Mouse (Mus musculus) regulatory T cell (primary cell): ENCODE data around the gene Map3k1.

Source experiments
- in situ Hi-C: fragments of 300-600 bp; cut with MboI, MseI; formaldehyde crosslinking; loops from one replicate; pipeline ENCODE4 v1.15.1; 2025; ENCODE audit warnings: high pct_unique_total_duplicates

The Map3k1 gene

DNA sequence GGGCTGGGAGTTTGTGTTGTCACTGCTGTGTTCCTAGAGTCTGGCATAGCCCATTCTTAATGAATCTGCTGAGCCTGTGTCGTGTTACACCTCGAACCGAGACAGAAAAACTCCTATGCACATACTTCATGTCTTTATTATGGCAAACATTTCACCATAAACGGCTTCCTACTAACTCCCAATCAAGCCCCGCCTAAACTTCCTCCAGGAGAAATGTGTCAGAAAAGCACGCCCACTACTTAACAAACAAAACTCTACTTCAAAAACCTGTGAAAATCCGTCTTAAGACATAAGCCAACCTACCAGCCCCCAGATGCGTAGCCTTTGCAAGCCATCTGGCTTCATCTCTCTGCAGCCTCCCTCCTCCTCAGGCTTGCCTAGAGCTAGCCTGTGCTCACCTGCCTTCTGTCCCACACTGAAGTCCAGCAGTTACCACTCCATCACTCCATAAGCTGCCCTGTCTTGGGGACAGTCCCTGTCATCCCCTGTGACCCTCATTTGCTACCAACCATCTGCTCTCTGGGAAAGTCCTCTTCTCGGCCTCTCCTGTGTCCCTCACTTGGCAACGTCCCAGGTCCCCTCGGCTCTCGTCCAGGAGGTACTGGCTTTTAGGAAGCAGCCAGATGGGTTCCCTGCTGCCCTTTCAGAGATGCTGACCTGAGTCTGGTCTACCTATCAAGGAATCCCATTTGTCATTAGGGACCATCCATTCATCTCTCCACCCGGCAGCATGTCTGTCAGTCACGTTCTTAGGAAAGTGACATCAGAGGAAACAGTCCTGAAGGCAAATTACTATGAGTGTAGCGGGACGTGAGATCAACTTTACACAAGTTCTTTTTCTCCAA, 16.4 kb downstream of the Map3k1 start:
- in situ Hi-C loops, result no loop called here

DNA sequence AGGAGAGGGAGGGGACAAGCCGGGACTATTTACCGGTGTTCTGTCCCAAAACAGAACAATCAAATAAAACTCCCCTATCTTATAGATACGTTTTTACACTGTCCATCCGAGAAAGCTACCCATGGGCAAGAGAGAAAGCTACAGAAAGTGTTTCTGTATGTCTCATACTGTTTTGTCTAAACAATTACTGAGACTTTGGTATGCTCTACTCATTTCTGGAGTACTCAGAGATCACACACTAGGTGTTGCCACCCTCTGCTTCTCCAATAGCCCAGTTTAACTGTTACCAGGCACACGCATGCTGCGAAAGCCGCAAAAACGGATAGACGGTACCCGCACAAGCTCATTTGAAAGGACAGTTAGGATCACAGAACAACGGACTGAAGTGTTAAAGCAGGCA, 17.2 kb downstream of the Map3k1 start:
- in situ Hi-C loops, result no loop called here

DNA sequence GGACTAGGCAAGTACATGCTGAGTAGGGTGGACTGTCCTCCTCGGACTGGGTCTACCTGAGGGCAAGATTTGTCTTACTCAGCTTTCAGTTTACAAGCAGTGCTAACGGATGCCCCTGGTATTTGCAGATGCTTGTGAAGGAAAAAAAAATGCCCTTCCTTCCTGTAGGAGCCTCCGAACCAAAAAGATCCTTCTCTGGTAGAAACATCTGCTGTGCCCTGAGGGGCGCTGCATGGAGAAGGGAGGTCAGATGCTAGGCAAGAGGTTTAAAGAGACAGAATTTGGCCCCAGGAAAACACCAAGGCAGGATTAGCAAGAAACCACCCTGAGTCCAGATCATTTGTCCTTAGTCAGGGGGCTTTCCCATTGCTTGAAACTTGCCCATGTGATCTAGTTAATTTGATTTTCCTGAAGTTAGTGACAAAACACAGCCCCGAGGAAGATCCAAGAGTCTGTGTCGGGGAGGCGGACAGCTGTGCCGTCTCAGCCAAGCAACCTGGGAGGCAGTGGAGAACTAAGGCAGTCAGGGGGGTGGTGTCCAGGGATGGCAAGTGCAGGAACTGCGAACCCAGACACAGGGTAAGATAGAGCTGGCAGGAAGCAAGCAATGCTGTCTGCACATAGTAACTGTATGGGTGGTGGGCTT, 19.2 kb downstream of the Map3k1 start:
- in situ Hi-C loops, result loop anchor here (5.0 kb wide), 1 partner anchor 468 kb away; no protein-coding TSS in a partner anchor

DNA sequence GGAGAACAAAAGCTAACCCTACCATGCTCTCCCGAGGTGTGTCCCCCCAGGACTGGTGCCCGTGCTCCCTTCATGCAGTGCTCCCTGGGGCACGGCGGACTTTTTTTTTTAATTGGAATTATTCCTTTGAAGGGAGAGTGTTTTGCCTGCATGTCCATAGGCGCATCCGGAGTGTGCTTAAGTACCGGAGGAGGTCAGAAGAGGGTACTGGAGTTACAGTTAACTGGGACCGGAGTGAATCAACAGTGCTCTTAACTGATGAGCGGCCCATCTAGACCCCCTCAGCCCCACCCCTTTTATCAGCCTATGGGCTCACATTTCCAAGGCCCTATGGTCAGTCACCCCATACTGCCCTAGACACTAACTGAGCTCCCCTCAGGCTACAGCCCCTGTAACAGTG, 19.9 kb downstream of the Map3k1 start:
- in situ Hi-C loops, result loop anchor here (5.0 kb wide), 1 partner anchor 468 kb away; no protein-coding TSS in a partner anchor

DNA sequence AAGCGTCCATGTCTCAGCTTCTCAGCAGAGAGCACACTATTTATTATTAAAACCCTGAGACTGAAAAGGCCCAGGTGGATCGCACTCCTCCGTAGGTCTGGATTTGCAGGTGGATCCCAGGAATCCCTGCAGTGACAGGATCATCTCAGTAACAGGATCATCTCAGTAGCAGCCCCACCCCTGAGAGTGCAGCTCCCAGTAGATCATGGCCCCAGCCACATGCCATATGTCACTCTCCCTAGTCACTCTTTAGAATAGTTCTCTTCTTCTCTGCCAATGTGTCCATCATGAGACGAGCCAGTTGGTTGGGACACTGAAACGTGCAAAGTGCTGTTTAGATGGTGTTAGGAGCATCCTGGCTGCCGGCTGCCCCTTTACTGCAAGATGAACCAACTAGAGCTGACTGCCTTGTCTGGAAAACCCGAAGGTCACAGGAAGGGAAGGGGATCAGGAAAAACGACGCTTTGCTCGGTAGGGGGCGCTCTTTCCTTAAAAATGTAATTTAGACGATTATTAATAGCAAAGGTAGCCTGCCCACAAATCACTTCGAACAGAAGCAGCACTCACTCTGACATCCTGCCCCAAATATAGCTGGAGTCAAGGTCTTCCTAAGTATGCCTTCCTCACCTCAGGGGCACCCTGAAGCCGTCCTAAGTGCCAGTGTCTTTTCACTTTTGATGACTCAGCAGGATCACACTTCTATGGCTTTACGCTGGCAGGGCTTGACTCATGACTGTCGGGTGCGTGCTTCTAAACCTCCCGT, 20.8 kb downstream of the Map3k1 start:
- in situ Hi-C loops, result loop anchor here (5.0 kb wide), 1 partner anchor 469 kb away; no protein-coding TSS in a partner anchor

DNA sequence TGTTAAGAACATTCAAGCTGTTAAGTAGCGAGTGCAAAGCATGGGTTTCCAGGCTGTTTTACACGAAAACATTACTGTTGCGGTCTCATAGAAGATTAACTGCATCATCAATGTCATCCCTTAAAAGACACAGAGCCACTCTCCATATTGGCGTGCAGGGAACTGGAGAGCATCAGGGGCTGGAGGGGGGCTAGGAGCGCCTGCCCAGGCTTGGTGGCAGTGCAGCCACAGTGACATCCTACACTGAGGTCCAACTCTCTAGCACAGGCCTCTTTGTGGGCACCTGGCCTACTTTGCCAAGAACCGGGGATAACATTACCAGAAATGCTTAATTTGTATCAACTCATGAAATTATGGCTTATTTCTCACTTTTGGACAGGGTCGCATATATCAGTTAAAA, 22.2 kb downstream of the Map3k1 start:
- in situ Hi-C loops, result loop anchor here (5.0 kb wide), 1 partner anchor 471 kb away; no protein-coding TSS in a partner anchor

DNA sequence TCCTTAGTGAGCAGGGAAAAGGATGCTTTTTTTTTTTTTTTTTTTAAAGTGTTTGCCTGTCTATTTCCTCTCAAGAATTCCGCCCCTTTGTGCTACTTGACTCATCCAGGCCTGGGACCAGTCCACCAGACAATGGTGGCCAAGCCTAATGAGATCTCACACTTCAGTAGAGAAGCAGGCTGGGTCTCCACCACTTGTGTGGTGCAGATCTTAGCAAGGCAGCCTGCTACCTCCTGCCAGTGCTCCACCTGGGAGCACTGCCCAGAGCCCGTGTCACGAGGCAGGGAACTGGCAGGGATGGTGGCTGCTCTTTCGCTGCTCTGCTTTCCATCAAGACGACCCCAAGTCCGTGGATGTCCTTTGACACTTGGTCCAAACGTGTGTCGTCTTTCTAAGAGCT, 25.3 kb downstream of the Map3k1 start:
- in situ Hi-C loops, result no loop called here

DNA sequence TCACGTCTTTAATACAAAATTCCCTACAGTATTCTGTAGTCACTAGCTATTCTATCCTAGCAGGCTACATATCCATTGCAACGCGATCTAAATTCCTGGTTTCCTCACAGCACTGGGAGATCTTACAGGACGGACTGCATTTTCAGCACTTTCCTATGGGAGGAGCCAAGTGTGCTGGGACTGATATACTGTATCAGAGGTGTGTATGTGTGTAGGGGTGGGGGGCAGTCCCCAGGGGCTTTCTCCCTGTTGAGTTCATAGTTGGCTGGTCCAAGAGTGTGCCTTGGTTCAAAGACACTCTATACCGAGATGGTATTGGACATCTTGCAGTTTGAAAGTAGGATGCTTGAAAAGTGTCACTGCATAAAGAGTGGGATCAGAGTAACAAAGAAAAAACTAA, 29.3 kb downstream of the Map3k1 start:
- in situ Hi-C loops, result no loop called here

DNA sequence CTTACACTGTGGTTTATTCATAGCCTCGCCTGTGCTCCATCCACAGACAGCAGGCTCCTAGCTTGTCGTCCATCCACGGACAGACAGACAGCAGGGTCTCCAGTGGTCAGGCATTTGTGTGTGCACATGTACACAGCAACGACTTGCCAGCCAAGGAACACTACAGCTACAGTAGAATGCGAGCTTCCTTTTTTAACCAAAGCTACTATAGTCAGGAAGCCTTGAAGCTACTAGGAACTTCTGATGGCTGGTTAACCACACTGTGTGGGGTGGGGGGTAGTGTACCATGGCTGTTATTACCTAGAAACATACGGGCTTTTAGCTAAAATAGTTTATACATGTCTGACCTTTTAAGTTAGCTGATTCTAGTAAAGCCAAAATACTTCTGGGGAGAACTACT, 30.2 kb downstream of the Map3k1 start:
- in situ Hi-C loops, result no loop called here

DNA sequence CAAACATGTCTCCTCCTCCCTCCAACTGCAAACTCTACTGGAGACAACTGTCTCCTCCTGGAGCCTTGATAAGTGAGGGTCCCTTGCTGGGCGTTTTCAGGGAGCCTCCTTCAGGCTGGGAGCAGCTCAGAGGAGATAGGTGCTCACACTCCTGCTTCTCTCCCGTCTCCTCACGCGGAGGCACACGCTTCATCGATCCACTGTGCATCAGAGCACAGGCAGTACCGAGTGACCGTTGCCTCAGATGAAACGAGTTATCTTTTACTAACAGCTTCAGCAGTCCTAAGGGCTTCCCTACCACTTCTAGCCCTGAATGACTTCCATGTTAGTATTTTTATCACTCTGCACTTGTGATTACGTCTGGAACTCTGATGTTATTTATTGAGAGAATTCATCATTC, 30.9 kb downstream of the Map3k1 start:
- in situ Hi-C loops, result no loop called here

DNA sequence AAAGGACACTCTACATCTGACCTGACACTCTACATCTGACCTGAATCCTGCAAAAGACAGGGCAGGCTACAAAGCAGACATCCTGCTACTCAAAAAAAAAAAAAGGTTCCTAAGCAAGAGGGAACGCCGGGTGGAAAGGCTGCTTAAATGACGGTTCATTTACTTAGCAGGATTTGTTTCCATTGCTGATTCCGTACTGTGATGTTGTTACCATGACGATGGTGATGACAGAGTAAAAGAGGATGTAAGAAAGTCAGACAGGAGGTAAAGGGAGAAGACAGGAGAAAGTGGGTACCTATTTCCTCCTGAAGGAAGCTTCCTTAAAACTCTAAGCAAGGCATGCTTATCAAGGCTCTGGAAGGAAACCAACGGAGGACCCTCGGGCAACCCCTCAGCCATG, 31.6 kb downstream of the Map3k1 start:
- in situ Hi-C loops, result no loop called here

DNA sequence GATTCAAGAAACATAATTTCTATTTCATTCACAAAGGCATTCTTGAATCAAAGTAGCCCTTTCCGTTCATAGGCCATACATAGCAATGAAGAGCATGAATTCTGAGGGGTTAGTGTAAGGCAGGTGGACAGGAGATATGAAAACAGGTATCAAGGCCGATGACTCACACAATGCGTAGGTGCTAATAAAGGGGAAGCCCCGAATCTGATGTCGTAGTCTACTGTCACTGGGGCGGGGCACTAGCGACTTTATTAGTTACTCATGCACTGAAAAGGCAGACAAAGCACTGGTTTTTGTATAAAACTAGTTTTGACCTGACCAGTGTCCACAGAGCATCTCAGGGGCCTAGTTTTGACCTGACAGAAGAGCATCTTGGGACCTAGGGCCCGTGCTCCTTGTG, 36.7 kb downstream of the Map3k1 start:
- in situ Hi-C loops, result no loop called here

DNA sequence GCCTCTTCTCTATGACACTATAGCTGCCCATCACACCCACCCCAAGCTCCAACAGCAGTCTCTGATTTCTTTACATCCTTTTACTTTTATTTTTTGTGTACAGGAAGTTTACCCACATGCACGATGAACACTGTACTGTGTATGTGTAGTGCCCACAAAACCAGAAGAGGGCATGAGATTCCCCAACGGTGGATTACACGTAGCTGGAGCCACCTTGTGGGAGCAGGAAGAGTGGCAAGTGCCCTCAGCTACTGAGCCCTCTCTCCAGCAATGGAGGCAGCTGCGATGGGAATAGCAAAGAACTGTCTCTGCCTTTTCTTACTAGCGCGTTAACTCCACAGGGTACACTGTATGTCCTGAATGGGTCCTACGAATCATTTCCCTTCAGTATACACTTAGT, 37.6 kb downstream of the Map3k1 start:
- in situ Hi-C loops, result no loop called here

DNA sequence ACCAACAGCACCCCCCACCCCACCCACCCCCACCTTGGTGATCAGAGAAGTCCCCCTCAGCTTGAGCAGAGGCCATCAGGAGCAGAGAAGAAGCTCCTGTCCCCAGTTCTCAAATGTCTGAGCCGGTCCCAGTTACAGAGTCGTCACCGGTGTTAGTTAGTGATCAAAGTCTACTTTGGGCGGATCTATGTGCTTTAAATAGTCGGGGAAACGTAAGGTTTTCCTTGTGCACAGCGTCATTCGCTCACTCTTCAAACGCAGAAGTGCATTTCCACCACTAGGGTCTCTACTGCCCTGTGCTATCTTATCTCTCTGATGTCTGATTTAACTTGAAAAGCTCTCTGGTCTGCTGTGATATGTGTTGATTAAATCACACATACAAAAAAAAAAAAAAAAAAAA, 38.0 kb downstream of the Map3k1 start:
- in situ Hi-C loops, result no loop called here

DNA sequence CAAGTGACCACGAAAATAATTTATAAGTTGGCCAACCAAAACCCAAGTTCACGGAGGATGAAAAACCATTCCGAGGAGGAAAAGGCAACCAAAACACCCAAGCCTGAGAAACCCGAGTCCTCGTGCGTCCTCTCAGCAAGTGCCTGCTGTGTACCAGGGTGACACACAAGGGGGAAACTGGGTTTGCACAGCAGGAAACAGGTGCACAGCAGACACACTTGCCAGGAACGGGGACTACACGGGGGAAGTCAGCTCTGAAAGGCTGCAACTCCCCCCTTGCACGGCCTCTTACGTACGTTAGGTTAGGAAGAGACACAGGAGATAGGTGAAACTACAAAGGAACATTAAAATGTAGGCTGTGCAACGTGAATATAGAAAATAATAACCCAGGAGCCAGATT, 46.3 kb downstream of the Map3k1 start:
- in situ Hi-C loops, result no loop called here

DNA sequence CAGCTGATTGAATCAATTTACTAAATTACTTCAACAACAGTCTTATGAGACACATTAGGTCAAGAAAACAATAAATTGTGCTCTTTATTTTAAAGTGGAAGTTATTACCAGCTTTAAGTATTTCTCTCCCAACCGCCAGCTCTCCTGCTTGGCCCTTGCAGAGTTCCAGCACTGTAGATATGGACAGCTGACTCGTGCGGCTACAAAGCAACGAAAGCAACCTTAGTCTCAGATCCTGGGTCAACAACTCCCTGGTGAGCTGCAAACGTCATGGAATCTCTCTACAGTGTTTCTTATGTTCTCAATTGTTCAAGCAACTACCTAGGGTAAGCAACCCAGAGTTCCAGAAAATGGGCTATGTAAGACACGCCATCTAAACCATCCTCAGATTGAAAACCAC, 51.8 kb downstream of the Map3k1 start:
- in situ Hi-C loops, result no loop called here

DNA sequence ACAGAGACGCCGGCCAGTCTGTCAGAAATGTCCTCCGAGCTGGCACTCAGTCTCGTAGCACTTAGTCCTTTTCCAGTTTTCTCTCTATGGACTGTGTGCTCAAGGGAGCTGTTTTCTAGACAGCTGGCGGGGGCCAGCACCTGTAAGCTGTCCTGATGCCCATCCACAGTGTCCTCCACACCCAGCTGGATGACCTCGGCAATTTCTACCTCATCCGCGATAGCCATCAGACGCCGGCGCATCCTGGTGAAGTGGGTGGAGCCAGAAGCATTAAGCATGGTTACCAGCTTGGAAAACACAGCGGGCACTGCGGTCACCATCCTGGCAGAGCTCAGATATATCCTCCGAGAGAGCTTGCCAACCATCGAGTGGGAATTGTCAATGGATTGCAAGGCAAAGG, 52.9 kb downstream of the Map3k1 start:
- in situ Hi-C loops, result no loop called here

DNA sequence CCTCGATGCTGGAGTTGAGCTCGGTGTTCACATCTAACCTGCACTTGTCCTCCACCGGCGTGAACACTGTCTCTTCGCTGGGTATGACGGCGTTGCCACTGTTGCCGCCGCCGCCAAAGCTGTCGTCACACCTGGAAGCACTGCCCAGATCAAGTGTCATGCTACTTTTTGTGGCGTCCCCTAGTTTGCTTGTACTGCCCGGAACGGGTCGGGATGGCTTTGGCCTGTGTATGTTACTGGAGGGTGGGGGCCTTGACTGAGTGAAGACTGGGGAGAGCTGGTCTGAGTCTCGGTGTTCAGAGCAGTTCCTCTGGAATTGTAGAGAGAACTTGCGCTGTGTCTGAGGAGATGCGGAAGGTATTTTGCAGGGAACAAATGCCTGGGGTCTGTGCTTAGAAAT, 53.4 kb downstream of the Map3k1 start:
- in situ Hi-C loops, result no loop called here

DNA sequence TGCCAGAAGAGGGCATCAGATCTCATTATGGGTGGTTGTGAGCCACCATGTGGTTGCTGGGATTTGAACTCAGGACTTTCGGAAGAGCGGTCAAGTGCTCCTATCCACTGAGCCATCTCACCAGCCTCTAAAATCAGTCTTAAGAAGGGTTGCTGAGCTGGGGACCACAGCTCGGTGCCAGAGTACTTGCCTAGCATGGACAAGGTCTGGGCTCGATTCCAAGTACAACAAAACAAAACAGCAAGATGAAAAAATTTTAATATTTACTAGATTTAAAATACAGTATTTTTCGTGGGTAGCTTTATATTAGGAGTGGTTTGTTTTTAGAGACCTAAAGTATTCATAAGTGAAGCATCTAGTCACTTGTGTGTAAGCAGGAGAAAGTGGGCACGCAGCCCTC, 55.5 kb downstream of the Map3k1 start:
- in situ Hi-C loops, result no loop called here

DNA sequence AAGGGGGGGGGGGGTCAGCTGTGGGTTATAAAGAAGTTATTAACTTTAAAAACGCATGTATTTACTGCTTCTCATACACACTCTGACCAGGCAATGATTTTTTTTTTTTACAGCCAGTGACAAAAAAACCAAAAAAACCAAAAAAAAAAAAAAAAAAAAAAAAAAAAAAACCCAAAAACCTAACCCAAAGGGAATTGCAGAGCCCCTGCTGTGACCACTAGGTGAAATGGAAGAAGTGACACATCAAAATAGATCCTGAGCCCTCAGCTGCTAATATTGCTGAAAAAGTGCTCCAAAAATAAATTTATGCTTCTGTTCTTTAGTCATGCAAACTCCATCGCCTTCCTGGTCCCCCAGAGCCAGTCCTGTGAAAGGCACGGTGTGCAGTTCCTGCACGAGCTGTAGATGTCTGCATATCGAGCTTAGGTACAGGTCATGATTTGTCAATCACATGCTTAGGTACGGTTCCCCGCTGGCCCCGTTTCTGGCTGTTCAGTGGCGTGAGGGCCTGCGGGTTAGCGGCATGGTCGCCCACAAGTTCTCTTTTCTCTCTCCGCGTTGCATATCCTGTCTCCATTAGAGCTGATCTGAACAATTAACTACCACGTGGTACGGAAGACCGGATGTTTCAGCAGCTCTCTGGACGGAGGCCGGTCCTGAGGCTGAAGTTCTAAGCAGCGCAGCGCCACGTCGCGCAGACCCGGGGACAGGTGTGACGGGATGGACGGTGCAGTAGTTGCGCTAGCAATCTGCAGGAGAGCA, 60.3 kb downstream of the Map3k1 start:
- in situ Hi-C loops, result loop anchor here (10.0 to 25.0 kb wide), 2 partner anchors 204 to 761 kb away; partner anchors contain the start of gene Gm49496

DNA sequence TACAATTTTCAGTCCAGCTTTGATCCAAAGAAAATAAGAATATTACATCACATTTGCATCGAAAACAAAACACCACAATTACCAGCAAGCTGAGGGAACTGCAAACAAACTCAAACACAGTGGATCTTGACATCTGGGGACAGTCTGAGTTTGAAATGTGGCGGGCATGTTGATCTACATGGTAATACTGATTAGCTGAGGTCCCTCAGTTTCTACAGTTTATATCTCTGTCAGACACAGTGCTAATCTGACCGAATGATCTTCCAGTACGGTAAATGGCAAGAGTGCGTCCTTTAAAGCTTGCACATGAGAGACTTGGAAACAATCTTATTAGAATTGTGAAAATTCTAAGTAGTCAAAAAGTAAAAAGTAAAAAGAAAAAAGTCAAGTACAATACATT, 62.0 kb downstream of the Map3k1 start:
- in situ Hi-C loops, result loop anchor here (10.0 to 25.0 kb wide), 2 partner anchors 202 to 760 kb away; partner anchors contain the start of gene Gm49496
